8 mouse cellular contexts compared by ENCODE assay signal in the genomic region with DNA sequence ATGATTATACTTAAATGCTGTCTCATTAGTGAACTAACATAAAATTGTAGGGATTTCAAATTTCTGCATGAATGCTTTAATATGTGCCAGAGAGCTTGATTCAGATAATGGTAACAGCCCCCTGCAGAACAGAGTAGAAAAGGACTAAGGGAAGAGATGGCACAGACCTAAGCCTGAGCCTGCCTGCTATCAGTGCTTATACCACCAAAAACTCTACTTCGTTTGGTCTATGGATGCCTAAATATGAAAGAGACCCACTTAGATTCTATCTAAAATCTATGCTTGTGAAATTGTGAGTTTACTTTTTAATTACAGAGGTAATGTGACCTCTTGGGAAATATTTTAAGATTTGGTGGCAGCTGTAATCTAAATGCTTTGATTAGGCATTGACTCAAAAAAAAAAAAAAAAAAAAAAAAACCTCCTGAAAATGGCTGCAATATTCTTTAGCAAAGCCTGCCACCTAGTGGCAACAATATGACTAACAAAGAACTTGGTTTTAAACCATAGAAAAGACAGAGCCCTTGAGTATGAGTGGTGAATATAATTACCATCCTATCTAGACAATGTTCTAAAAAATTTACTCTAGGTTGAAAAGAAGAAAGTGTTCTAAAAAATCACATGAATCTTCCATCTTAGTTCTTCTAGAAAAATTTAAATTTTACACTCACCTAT.
A peak's percentile ranks its signal among the peaks of the same experiment; 100 is the strongest.
DNase-seq lines count a peak whose midpoint lies in the region; ATAC-seq and TF ChIP-seq lines count a peak whose summit lies in the region.

No protein-coding gene starts in this region.

- no peaks in the 10 kb centered on the region for H3K27me3 ChIP-seq in intestine, embryonic 14.5 days (replicated peaks; ENCODE audit: control insufficient read depth, insufficient read depth, low read length)
- no peaks in the 10 kb centered on the region for H3K27me3 ChIP-seq in intestine, embryonic 16.5 days (replicated peaks; ENCODE audit: control insufficient read depth, insufficient read depth, low read length)
- H3K27me3 ChIP-seq in E14TG2a.4 (ENCODE audit: insufficient read depth, low read length): no peaks in the 10 kb centered on the region

- H3K27ac ChIP-seq in intestine, embryonic 14.5 days (ENCODE audit: low read depth): no peak overlapping the region
- no peak overlapping the region for H3K27ac ChIP-seq in intestine, embryonic 16.5 days (ENCODE audit: low read length)
- peak overlapping the region; percentile 43; the same call in 1 of the 2 replicates for H3K27ac ChIP-seq in layer of hippocampus, adult 2 months

- ATAC-seq in intestine, embryonic 14.5 days (replicated peaks; ENCODE audit: low FRiP score, low TSS enrichment, low read depth): no peak
- ATAC-seq in intestine, embryonic 16.5 days: no peak
- no peak for ATAC-seq in monocyte, adult 5-6 weeks (replicated peaks; ENCODE audit: insufficient number of reproducible peaks, low FRiP score, low TSS enrichment, poor library complexity, severe bottlenecking)

- H3K4me1 ChIP-seq in intestine, embryonic 14.5 days (replicated peaks; ENCODE audit: control insufficient read depth, insufficient read depth, low read length): no peaks in the 10 kb centered on the region
- H3K4me1 ChIP-seq in intestine, embryonic 16.5 days (ENCODE audit: control insufficient read depth, insufficient read depth, low read length): no peaks in the 10 kb centered on the region
- H3K4me1 ChIP-seq in E14TG2a.4 (replicated peaks; ENCODE audit: low read depth, low read length): no peaks in the 10 kb centered on the region

- H3K9me3 ChIP-seq in intestine, embryonic 14.5 days (ENCODE audit: control insufficient read depth, low read length): no peaks in the 10 kb centered on the region
- H3K9me3 ChIP-seq in intestine, embryonic 16.5 days (ENCODE audit: control insufficient read depth, low read length): no peaks in the 10 kb centered on the region
- no peaks in the 10 kb centered on the region for H3K9me3 ChIP-seq in E14TG2a.4 (ENCODE audit: low read length)

- 80% methylated on average over 1 of the region's 1 CpGs for WGBS in intestine, embryonic 14.5 days
- WGBS in intestine, embryonic 16.5 days: 93% methylated on average over 1 of the region's 1 CpGs

- no peaks in the 10 kb centered on the region for H3K36me3 ChIP-seq in intestine, embryonic 14.5 days (ENCODE audit: control insufficient read depth, insufficient read depth, low read length)
- no peaks in the 10 kb centered on the region for H3K36me3 ChIP-seq in intestine, embryonic 16.5 days (ENCODE audit: control insufficient read depth, insufficient read depth, low read length)
- H3K36me3 ChIP-seq in E14TG2a.4 (ENCODE audit: insufficient read depth, low read length): no peaks in the 10 kb centered on the region

- H3K4me3 ChIP-seq in intestine, embryonic 14.5 days (ENCODE audit: low read depth, low read length): no peak overlapping the region
- H3K4me3 ChIP-seq in intestine, embryonic 16.5 days (ENCODE audit: low read length): no peak overlapping the region
- no peak overlapping the region for H3K4me3 ChIP-seq in E14TG2a.4 (replicated peaks; ENCODE audit: low read length)
- no peak overlapping the region for H3K4me3 ChIP-seq in layer of hippocampus, adult 2 months

- no peak overlapping the region for H3K9ac ChIP-seq in intestine, embryonic 14.5 days (ENCODE audit: low read length)
- no peak overlapping the region for H3K9ac ChIP-seq in intestine, embryonic 16.5 days (ENCODE audit: low read depth, low read length)

- DNase-seq in intestine, embryonic 14.5 days (ENCODE audit: low spot score): peak; percentile 58
- DNase-seq in 3T3-L1 (ENCODE audit: low read depth, low spot score): peak; percentile 72
- peak; percentile 61 for DNase-seq in embryo, embryonic 10 days (ENCODE audit: low spot score)
- peak; percentile 58 to 65 for DNase-seq in layer of hippocampus, adult 2 months (ENCODE audit: low spot score in 2 of 2)
- peak; percentile 63 for DNase-seq in naive thymus-derived CD4-positive, alpha-beta T cell, adult 2 months (ENCODE audit: low read depth)

- TF ChIP-seq CTCF in E14TG2a.4 (conservative IDR thresholded peaks at IDR 0.05; ENCODE audit: low read length): peak; percentile 40
- peak; percentile 87 for TF ChIP-seq CTCF in layer of hippocampus, adult 2 months (conservative IDR thresholded peaks at IDR 0.05)

- no peak overlapping the region for H3K4me2 ChIP-seq in intestine, embryonic 14.5 days (ENCODE audit: low read length)
- H3K4me2 ChIP-seq in intestine, embryonic 16.5 days (ENCODE audit: low read depth, low read length): no peak overlapping the region
